Mouse (Mus musculus): Measurements from ENCODE around the gene Gpatch2l. TPM values are rescaled to one million over a fixed set of nuclear protein-coding genes. Genes with fewer than 3 reads are reported as not detected.

Gpatch2l gene
- 10 to 100 TPM; 21.2 to 22.9 (median 21.5) TPM for polyA plus RNA-seq (2017; shearing (Covaris generic))

GRCm38 (mm10) chr12:86241604-86242536 is at the start of gene Gpatch2l:
TSS of gene Gpatch2l (plus strand) at chr12:86241858.
- ATAC-seq, result peak; percentile 98

- no peak for ATAC-seq
Measured at GRCm38 (mm10) chr12:86192036-86192449, 49.6 kb upstream of the Gpatch2l start.

GRCm38 (mm10) chr12:86196944-86197343 is 44.7 kb upstream of the Gpatch2l start:
- ATAC-seq, result no peak

- no peak for ATAC-seq
Measured at GRCm38 (mm10) chr12:86203443-86204057, 38.1 kb upstream of the Gpatch2l start.

GRCm38 (mm10) chr12:86211099-86211520 is 30.5 kb upstream of the Gpatch2l start:
- no peak for ATAC-seq

- ATAC-seq, result no peak
Measured at GRCm38 (mm10) chr12:86212693-86213470, 28.8 kb upstream of the Gpatch2l start.

- no peak for ATAC-seq
Measured at GRCm38 (mm10) chr12:86214201-86214600, 27.5 kb upstream of the Gpatch2l start.

- no peak for ATAC-seq
Measured at GRCm38 (mm10) chr12:86216687-86217421, 24.8 kb upstream of the Gpatch2l start.

GRCm38 (mm10) chr12:86220200-86221021 is 21.2 kb upstream of the Gpatch2l start:
- ATAC-seq, result no peak

GRCm38 (mm10) chr12:86221074-86221703 is 20.5 kb upstream of the Gpatch2l start:
- ATAC-seq, result no peak

- ATAC-seq, result no peak
Measured at GRCm38 (mm10) chr12:86234295-86234694, 7.4 kb upstream of the Gpatch2l start.

GRCm38 (mm10) chr12:86238736-86239135 is 2.9 kb upstream of the Gpatch2l start:
- ATAC-seq, result no peak

GRCm38 (mm10) chr12:86242563-86242962 is 905 bp downstream of the Gpatch2l start:
- no peak for ATAC-seq

GRCm38 (mm10) chr12:86243936-86244335 is 2.3 kb downstream of the Gpatch2l start:
- no peak for ATAC-seq

- no peak for ATAC-seq
Measured at GRCm38 (mm10) chr12:86250183-86250582, 8.5 kb downstream of the Gpatch2l start.

GRCm38 (mm10) chr12:86254910-86255309 is 13.3 kb downstream of the Gpatch2l start:
- no peak for ATAC-seq

GRCm38 (mm10) chr12:86271626-86272025 is 30.0 kb downstream of the Gpatch2l start:
- ATAC-seq, result no peak

GRCm38 (mm10) chr12:86274246-86274645 is 32.6 kb downstream of the Gpatch2l start:
- no peak for ATAC-seq

- no peak for ATAC-seq
Measured at GRCm38 (mm10) chr12:86275731-86276130, 34.1 kb downstream of the Gpatch2l start.

GRCm38 (mm10) chr12:86276463-86276862 is 34.8 kb downstream of the Gpatch2l start:
- no peak for ATAC-seq

- ATAC-seq, result no peak
Measured at GRCm38 (mm10) chr12:86276895-86277294, 35.2 kb downstream of the Gpatch2l start.

Measured in inflammation-experienced regulatory T-cells, adult 6 months (primary cell).